Mouse (Mus musculus) intestine, embryonic 14.5 days (tissue): ENCODE results near the gene Phkg1. TPM values are rescaled to one million over a fixed set of nuclear protein-coding genes. Genes with fewer than 3 reads are reported as not detected.

Experiments
- polyA plus RNA-seq: library from polyadenylated mRNA; unstranded; fragments of >200 nt; fragmentation: Nextera tagmentation; extraction: Ambion mirVana; gene quantifications from 2 replicates; pipeline ENCODE4 v1.2.1, GENCODE M21; 2014

Phkg1 gene
- polyA plus RNA-seq, 1 experiment from 2014 or later = 0.11 TPM

Other genes starting within 250 kb of the Phkg1 start
- gene Zfp11, start 228.4 kb downstream of the Phkg1 start, polyA plus RNA-seq = 4.0 and 4.1 TPM in 2 replicates
- not detected in 2 replicates for gene Sept14, start 190.0 kb downstream of the Phkg1 start, polyA plus RNA-seq
- gene Mrps17, start 183.1 kb downstream of the Phkg1 start, polyA plus RNA-seq = 211 and 218 TPM in 2 replicates
- gene Nipsnap2, start 173.5 kb downstream of the Phkg1 start, polyA plus RNA-seq = 101 and 103 TPM in 2 replicates
- 43.9 and 47.9 TPM in 2 replicates for gene Psph, start 111.1 kb downstream of the Phkg1 start, polyA plus RNA-seq
- gene Sumf2, start 51.6 kb downstream of the Phkg1 start, polyA plus RNA-seq = 47.8 and 49.6 TPM in 2 replicates
- gene Chchd2, start 11.1 kb downstream of the Phkg1 start, polyA plus RNA-seq = 944 and 1,022 TPM in 2 replicates
- gene Zbed5, start 2.8 kb downstream of the Phkg1 start, polyA plus RNA-seq = 3.9 and 4.1 TPM in 2 replicates
- 1.9 and 2.7 TPM in 2 replicates for gene Nupr1l, start 10.0 kb upstream of the Phkg1 start, polyA plus RNA-seq
- 18.9 and 20.2 TPM in 2 replicates for gene Vkorc1l1, start 43.4 kb upstream of the Phkg1 start, polyA plus RNA-seq
- gene Gusb, start 104.5 kb upstream of the Phkg1 start, polyA plus RNA-seq = 94.9 and 98.4 TPM in 2 replicates
- 44.6 and 55.7 TPM in 2 replicates for gene Asl, start 130.7 kb upstream of the Phkg1 start, polyA plus RNA-seq
- gene Crcp, start 130.7 kb upstream of the Phkg1 start, polyA plus RNA-seq = 19.7 and 23.4 TPM in 2 replicates
- gene Tpst1, start 174.8 kb upstream of the Phkg1 start, polyA plus RNA-seq = 68.4 and 70.0 TPM in 2 replicates
- 5.3 and 5.5 TPM in 2 replicates for gene Kctd7, start 246.3 kb upstream of the Phkg1 start, polyA plus RNA-seq